Mouse (Mus musculus): ENCODE data around the gene Macrod1. TPM values are rescaled to one million over a fixed set of nuclear protein-coding genes. Genes with fewer than 3 reads are reported as not detected.
A peak's percentile ranks its signal among the peaks of the same experiment; 100 is the strongest.

Macrod1 gene
- 11.8 and 11.9 TPM in 2 replicates for polyA plus RNA-seq (2015; fragmentation: Nextera tagmentation; extraction: Ambion mirVana)

- peaks cover 23% of the 10 kb centered on the region for H3K4me1 ChIP-seq (replicated peaks)
- peak within 1 kb of the TSS; percentile 63 for H3K9ac ChIP-seq
- no peaks in the 10 kb centered on the region for H3K27me3 ChIP-seq (replicated peaks)
- peak within 1 kb of the TSS; percentile 70 for H3K4me3 ChIP-seq (replicated peaks)
- peak; percentile 82 for ATAC-seq
- peak within 1 kb of the TSS; percentile 65; the same call in 1 of the 2 replicates for H3K27ac ChIP-seq
- WGBS, result 2% methylated on average over 70 of the region's 72 CpGs
- no peaks in the 10 kb centered on the region for H3K36me3 ChIP-seq
- H3K4me2 ChIP-seq (replicated peaks), result peak within 1 kb of the TSS; percentile 100
- H3K9me3 ChIP-seq, result no peaks in the 10 kb centered on the region
These were observed at the start of gene Macrod1 for GRCm38 (mm10) chr19:7056248-7057087. TSS of gene Macrod1 (plus strand) at chr19:7056810.

- ATAC-seq, result peak; percentile 36; the same call in 1 of the 2 replicates
- Histone ChIP-seq H3K4me2 (replicated peaks) (no peak overlapping the region), H3K4me3 (replicated peaks) (no peak overlapping the region), H3K9ac (no peak overlapping the region), H3K36me3 (no peaks in the 10 kb centered on the region), H3K27ac (peak overlapping the region; percentile 73), H3K9me3 (no peaks in the 10 kb centered on the region), H3K4me1 (replicated peaks) (no peaks in the 10 kb centered on the region), H3K27me3 (replicated peaks) (no peaks in the 10 kb centered on the region)
- 62% methylated on average over 9 of the region's 9 CpGs for WGBS
These were observed 49.6 kb upstream of the Macrod1 start for GRCm38 (mm10) chr19:7006892-7007593.

GRCm38 (mm10) chr19:7012426-7012825 lies 44.2 kb upstream of the Macrod1 start:
- H3K4me1 ChIP-seq (replicated peaks), result no peaks in the 10 kb centered on the region
- no peak overlapping the region for H3K4me2 ChIP-seq (replicated peaks)
- no peak overlapping the region for H3K27ac ChIP-seq
- no peaks in the 10 kb centered on the region for H3K27me3 ChIP-seq (replicated peaks)
- WGBS, result 70% methylated on average over 4 of the region's 4 CpGs
- H3K36me3 ChIP-seq, result no peaks in the 10 kb centered on the region
- H3K9me3 ChIP-seq, result no peaks in the 10 kb centered on the region
- no peak overlapping the region; the same call in 1 of the 2 replicates for H3K9ac ChIP-seq
- H3K4me3 ChIP-seq (replicated peaks), result no peak overlapping the region
- ATAC-seq, result peak; percentile 36; the same call in 1 of the 2 replicates

GRCm38 (mm10) chr19:7013984-7014383 lies 42.6 kb upstream of the Macrod1 start:
- WGBS, result 92% methylated on average over 9 of the region's 9 CpGs
- no peak overlapping the region for H3K4me3 ChIP-seq (replicated peaks)
- no peaks in the 10 kb centered on the region for H3K36me3 ChIP-seq
- H3K9ac ChIP-seq, result no peak overlapping the region
- no peaks in the 10 kb centered on the region for H3K4me1 ChIP-seq (replicated peaks)
- H3K27me3 ChIP-seq (replicated peaks), result no peaks in the 10 kb centered on the region
- ATAC-seq, result no peak
- no peak overlapping the region for H3K4me2 ChIP-seq (replicated peaks)
- H3K9me3 ChIP-seq, result no peaks in the 10 kb centered on the region
- no peak overlapping the region for H3K27ac ChIP-seq

- no peak overlapping the region for H3K27ac ChIP-seq
- no peak for ATAC-seq
These were observed 42.0 kb upstream of the Macrod1 start for GRCm38 (mm10) chr19:7014481-7015135.

GRCm38 (mm10) chr19:7017541-7018457 lies 38.8 kb upstream of the Macrod1 start:
- H3K9me3 ChIP-seq, result no peaks in the 10 kb centered on the region
- no peaks in the 10 kb centered on the region for H3K4me1 ChIP-seq (replicated peaks)
- ATAC-seq, result no peak; the same call in 1 of the 2 replicates
- H3K36me3 ChIP-seq, result peaks cover 19% of the 10 kb centered on the region
- no peaks in the 10 kb centered on the region for H3K27me3 ChIP-seq (replicated peaks)
- H3K4me2 ChIP-seq (replicated peaks), result no peak overlapping the region
- 76% methylated on average over 12 of the region's 12 CpGs for WGBS
- no peak overlapping the region for H3K4me3 ChIP-seq (replicated peaks)
- 0 out of 2 replicates have a peak overlapping the region, but pooled peaks have one; percentile 44 for H3K27ac ChIP-seq
- no peak overlapping the region for H3K9ac ChIP-seq

More at GRCm38 (mm10) chr19:7014481-7015135, 42.0 kb upstream of the Macrod1 start:
- 92% methylated on average over 20 of the region's 20 CpGs for WGBS
- Histone ChIP-seq H3K9me3 (no peaks in the 10 kb centered on the region), H3K4me2 (replicated peaks) (no peak overlapping the region), H3K36me3 (no peaks in the 10 kb centered on the region), H3K9ac (no peak overlapping the region), H3K4me1 (replicated peaks) (no peaks in the 10 kb centered on the region), H3K4me3 (replicated peaks) (no peak overlapping the region), H3K27me3 (replicated peaks) (no peaks in the 10 kb centered on the region)

GRCm38 (mm10) chr19:7018546-7018945 lies 38.1 kb upstream of the Macrod1 start:
- peaks cover 27% of the 10 kb centered on the region for H3K36me3 ChIP-seq
- no peaks in the 10 kb centered on the region for H3K9me3 ChIP-seq
- H3K27me3 ChIP-seq (replicated peaks), result no peaks in the 10 kb centered on the region
- no peak for ATAC-seq
- no peaks in the 10 kb centered on the region for H3K4me1 ChIP-seq (replicated peaks)
- no peak overlapping the region for H3K9ac ChIP-seq
- no peak overlapping the region for H3K4me3 ChIP-seq (replicated peaks)
- no peak overlapping the region for H3K27ac ChIP-seq
- 89% methylated on average over 11 of the region's 11 CpGs for WGBS
- no peak overlapping the region for H3K4me2 ChIP-seq (replicated peaks)

GRCm38 (mm10) chr19:7019191-7019590 lies 37.4 kb upstream of the Macrod1 start, which contains the start of gene Fermt3:
TSS of gene Fermt3 (minus strand) at chr19:7019469.
- WGBS, result 74% methylated on average over 5 of the region's 5 CpGs
- no peak within 1 kb of the TSS for H3K4me3 ChIP-seq (replicated peaks)
- H3K9ac ChIP-seq, result no peak within 1 kb of the TSS
- no peak within 1 kb of the TSS for H3K4me2 ChIP-seq (replicated peaks)
- peaks cover 30% of the 10 kb centered on the region for H3K36me3 ChIP-seq
- no peaks in the 10 kb centered on the region for H3K27me3 ChIP-seq (replicated peaks)
- ATAC-seq, result peak; percentile 75
- no peaks in the 10 kb centered on the region for H3K4me1 ChIP-seq (replicated peaks)
- H3K27ac ChIP-seq, result 0 out of 2 replicates have a peak within 1 kb of the TSS, but pooled peaks have one; percentile 7
- H3K9me3 ChIP-seq, result no peaks in the 10 kb centered on the region

- 39% methylated on average over 3 of the region's 3 CpGs for WGBS
These were observed 36.4 kb upstream of the Macrod1 start for GRCm38 (mm10) chr19:7020224-7020641.

GRCm38 (mm10) chr19:7029531-7029930 lies 27.1 kb upstream of the Macrod1 start:
- Histone ChIP-seq H3K4me1 (replicated peaks) (no peaks in the 10 kb centered on the region), H3K9me3 (no peaks in the 10 kb centered on the region), H3K9ac (no peak overlapping the region), H3K4me2 (replicated peaks) (no peak overlapping the region), H3K36me3 (peaks cover 61% of the 10 kb centered on the region), H3K27ac (no peak overlapping the region), H3K27me3 (replicated peaks) (no peaks in the 10 kb centered on the region), H3K4me3 (replicated peaks) (no peak overlapping the region)
- no peak for ATAC-seq
- WGBS, result 93% methylated on average over 5 of the region's 5 CpGs

More at GRCm38 (mm10) chr19:7020224-7020641, 36.4 kb upstream of the Macrod1 start:
- Histone ChIP-seq H3K4me1 (replicated peaks) (no peaks in the 10 kb centered on the region), H3K36me3 (peaks cover 39% of the 10 kb centered on the region), H3K9ac (no peak overlapping the region), H3K4me2 (replicated peaks) (no peak overlapping the region), H3K4me3 (replicated peaks) (no peak overlapping the region), H3K27me3 (replicated peaks) (no peaks in the 10 kb centered on the region), H3K9me3 (no peaks in the 10 kb centered on the region), H3K27ac (no peak overlapping the region)
- ATAC-seq, result peak; percentile 72

GRCm38 (mm10) chr19:7034006-7034405 lies 22.6 kb upstream of the Macrod1 start:
- ATAC-seq, result no peak
- peaks cover 37% of the 10 kb centered on the region for H3K36me3 ChIP-seq
- WGBS, result 92% methylated on average over 5 of the region's 5 CpGs
- H3K4me1 ChIP-seq (replicated peaks), result peaks cover 5% of the 10 kb centered on the region; the same call in 1 of the 2 replicates
- H3K9ac ChIP-seq, result no peak overlapping the region
- no peak overlapping the region for H3K4me3 ChIP-seq (replicated peaks)
- H3K4me2 ChIP-seq (replicated peaks), result no peak overlapping the region
- no peaks in the 10 kb centered on the region for H3K9me3 ChIP-seq
- no peaks in the 10 kb centered on the region for H3K27me3 ChIP-seq (replicated peaks)
- no peak overlapping the region for H3K27ac ChIP-seq
